Mouse (Mus musculus) hindbrain, postnatal 0 days (tissue): Measurements from ENCODE around the gene Uxt. TPM values are rescaled to one million over a fixed set of nuclear protein-coding genes. Genes with fewer than 3 reads are reported as not detected.

ENCODE experiments used
- ATAC-seq: fragments of 200-750 bp; cut with Nextera tagmentation; 2 replicates; pipeline ENCODE4 v1.8.0; 2017; ENCODE audit warnings: mild to moderate bottlenecking, moderate TSS enrichment, moderate library complexity
- DNase-seq: peaks from one replicate; pipeline ENCODE4 v3.0.0-alpha.2; 2015; ENCODE audit warnings: low spot score
- H3K27ac ChIP-seq: fragments of 300-500 bp; sonication (generic); 2 replicates; pipeline ENCODE4 v1.5.1; 2014; ENCODE audit warnings: mild to moderate bottlenecking
- H3K27me3 ChIP-seq: fragments of 300-500 bp; sonication (generic); 2 replicates; pipeline ENCODE4 v1.6.1; 2014; ENCODE audit warnings: low read length, mixed read lengths; ENCODE audit not compliant: insufficient read depth
- H3K36me3 ChIP-seq: fragments of 300-500 bp; sonication (generic); 2 replicates; pipeline ENCODE4 v1.6.1; 2014; ENCODE audit warnings: low read length, mixed read lengths; ENCODE audit not compliant: insufficient read depth
- H3K4me1 ChIP-seq: fragments of 300-500 bp; sonication (generic); 2 replicates; pipeline ENCODE4 v1.6.1; 2014; ENCODE audit warnings: antibody characterized with exemption, low read length, mixed read lengths; ENCODE audit not compliant: insufficient read depth
- H3K4me2 ChIP-seq: fragments of 300-500 bp; sonication (generic); 2 replicates; pipeline ENCODE4 v1.6.1; 2014; ENCODE audit warnings: low read depth, mild to moderate bottlenecking, low read length, moderate library complexity, mixed read lengths
- H3K4me3 ChIP-seq: fragments of 300-500 bp; sonication (generic); 2 replicates; pipeline ENCODE4 v1.5.1; 2014; ENCODE audit warnings: low read length
- H3K9ac ChIP-seq: fragments of 300-500 bp; sonication (generic); replicated peaks from 2 replicates; pipeline ENCODE4 v1.6.1; 2014; ENCODE audit warnings: mild to moderate bottlenecking, low read length, moderate library complexity, mixed read lengths
- H3K9me3 ChIP-seq: fragments of 300-500 bp; sonication (generic); 2 replicates; pipeline ENCODE4 v1.6.1; 2016; ENCODE audit warnings: low read length, mixed read lengths
- CTCF ChIP-seq: IDR thresholded peaks from 2 replicates; pipeline ENCODE4 v1.5.1; 2016; ENCODE audit warnings: antibody characterized with exemption, control low read depth, low read depth
- WGBS: fragments of 180-500 bp; shearing (Covaris S2); extraction: QIAGEN DNeasy Blood & Tissue Kit; methylation state at CpG from one replicate; pipeline ENCODE4 v1.1.7; 2014; 5-methylcytosine and 5-hydroxymethylcytosine counted together
- polyA plus RNA-seq: library from polyadenylated mRNA; unstranded; fragments of >200 nt; fragmentation: Nextera tagmentation; extraction: Ambion mirVana; gene quantifications from 2 replicates; pipeline ENCODE4 v1.2.1, GENCODE M21; 2015
- total RNA-seq: library from RNA; depleted of rRNA; stranded (reverse); fragments of >200 nt; gene quantifications from 2 replicates; pipeline ENCODE4 v1.2.3, GENCODE M21; 2014; rRNA removed

Gene Uxt
- total and polyA plus RNA-seq, 2 experiments from 2014 or later = 12.0 to 32.2 TPM

GRCm38 (mm10) chrX:20913726-20914125 is 48.1 kb downstream of the Uxt start:
- TF ChIP-seq CTCF = no peak
- no peak for DNase-seq
- Histone ChIP-seq H3K27me3 (no peaks in the 10 kb centered on the region), H3K9ac (no peak overlapping the region), H3K27ac (no peak overlapping the region), H3K4me1 (0 out of 2 replicates have a peak, but pooled peaks cover 3% of the 10 kb centered on the region), H3K36me3 (no peaks in the 10 kb centered on the region), H3K4me3 (no peak overlapping the region), H3K9me3 (no peaks in the 10 kb centered on the region), H3K4me2 (no peak overlapping the region)
- WGBS = 81% methylated on average over 6 of the region's 6 CpGs
- ATAC-seq = no peak

GRCm38 (mm10) chrX:20910074-20910473 is 51.7 kb downstream of the Uxt start:
- no peak for ATAC-seq
- Histone ChIP-seq H3K4me2 (no peak overlapping the region), H3K4me3 (no peak overlapping the region), H3K9ac (no peak overlapping the region), H3K4me1 (no peaks in the 10 kb centered on the region), H3K9me3 (no peaks in the 10 kb centered on the region), H3K36me3 (no peaks in the 10 kb centered on the region), H3K27ac (no peak overlapping the region), H3K27me3 (no peaks in the 10 kb centered on the region)
- no peak for DNase-seq
- 61% methylated on average over 3 of the region's 3 CpGs for WGBS
- no peak for TF ChIP-seq CTCF

Other genes with a start within 250 kb of the Uxt start
- 294 and 310 TPM in 2 replicates for gene Araf, start 164.2 kb downstream of the Uxt start, total RNA-seq
- 381 and 392 TPM in 2 replicates for gene Araf, start 164.2 kb downstream of the Uxt start, polyA plus RNA-seq
- gene Timp1, start 91.9 kb downstream of the Uxt start, total RNA-seq = 3.8 and 5.7 TPM in 2 replicates
- 5.4 and 6.3 TPM in 2 replicates for gene Timp1, start 91.9 kb downstream of the Uxt start, polyA plus RNA-seq
- 65.4 and 75.9 TPM in 2 replicates for gene Syn1, start 41.0 kb downstream of the Uxt start, total RNA-seq
- 70.5 and 88.8 TPM in 2 replicates for gene Syn1, start 41.0 kb downstream of the Uxt start, polyA plus RNA-seq
- 5.4 and 10.2 TPM in 2 replicates for gene Cfp, start 30.5 kb downstream of the Uxt start, total RNA-seq
- gene Cfp, start 30.5 kb downstream of the Uxt start, polyA plus RNA-seq = 2.9 and 3.8 TPM in 2 replicates
- 30.5 and 31.1 TPM in 2 replicates for gene Elk1, start 11.4 kb downstream of the Uxt start, total RNA-seq
- gene Elk1, start 11.4 kb downstream of the Uxt start, polyA plus RNA-seq = 13.7 and 14.5 TPM in 2 replicates
- 6.5 and 9.5 TPM in 2 replicates for gene Zfp182, start 100.3 kb upstream of the Uxt start, total RNA-seq
- 3.8 and 5.2 TPM in 2 replicates for gene Zfp182, start 100.3 kb upstream of the Uxt start, polyA plus RNA-seq
- gene Spaca5, start 106.4 kb upstream of the Uxt start, total RNA-seq = not detected in 2 replicates
- gene Spaca5, start 106.4 kb upstream of the Uxt start, polyA plus RNA-seq = 0.24 TPM in 1 of 2 replicates, not detected in the other
- 3.8 and 4.5 TPM in 2 replicates for gene Zfp300, start 127.5 kb upstream of the Uxt start, total RNA-seq
- 2.9 and 3.3 TPM in 2 replicates for gene Zfp300, start 127.5 kb upstream of the Uxt start, polyA plus RNA-seq
- not detected in 2 replicates for gene Ssxa1, start 153.8 kb upstream of the Uxt start, total RNA-seq
- not detected in 2 replicates for gene Ssxa1, start 153.8 kb upstream of the Uxt start, polyA plus RNA-seq
- gene Gm21876, start 213.6 kb upstream of the Uxt start, total RNA-seq = not detected in 2 replicates
- not detected in 2 replicates for gene Gm21876, start 213.6 kb upstream of the Uxt start, polyA plus RNA-seq